Mouse (Mus musculus): Measurements from ENCODE around the gene Rwdd2a.

DNA sequence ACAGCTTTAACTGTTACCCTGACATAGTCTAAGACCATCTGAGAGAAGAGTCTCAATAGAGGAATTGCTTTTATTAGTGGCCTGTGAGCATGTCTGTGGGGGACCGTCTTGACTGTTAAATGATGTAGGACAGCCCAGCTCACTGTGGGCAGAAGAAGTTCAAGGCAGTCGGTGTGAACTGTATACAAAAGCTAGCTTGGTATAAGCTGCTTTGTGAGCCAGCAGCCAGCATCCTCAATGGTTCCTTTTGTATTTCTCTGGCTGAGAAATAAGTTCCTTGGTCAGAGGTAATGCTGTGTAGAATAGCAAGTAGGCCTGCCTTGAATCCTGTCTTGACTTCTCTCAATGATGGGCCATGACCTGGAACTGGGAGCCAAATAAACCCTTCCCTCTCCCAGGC, 50.3 kb downstream of the Rwdd2a start:
- TF ChIP-seq CTCF (IDR thresholded peaks at IDR 0.05; ENCODE audit: control insufficient read depth, insufficient read depth, insufficient replicate concordance, low read depth, low read length) (no peak), POLR2A (IDR thresholded peaks at IDR 0.05; ENCODE audit: control insufficient read depth, low read depth, low read length) (no peak)

Measured in testis, adult 2 months (tissue).